Mouse (Mus musculus) embryo, embryonic 10 days (tissue): Measurements from ENCODE around the gene Psapl1.

ENCODE experiments used
- DNase-seq: peaks from one replicate; pipeline ENCODE4 v3.0.0-alpha.2; 2015; ENCODE audit warnings: low spot score

Gene Psapl1

GRCm38 (mm10) chr5:36203916-36204315, at the start of gene Psapl1:
Gene Psapl1, plus strand, starts transcription at chr5:36204021.
- no peak for DNase-seq

- peak; percentile 25 for DNase-seq
Measured at GRCm38 (mm10) chr5:36154879-36155485, 48.8 kb upstream of the Psapl1 start.

- no peak for DNase-seq
Measured at GRCm38 (mm10) chr5:36165424-36166302, 38.2 kb upstream of the Psapl1 start.

- no peak for DNase-seq
Measured at GRCm38 (mm10) chr5:36166346-36167013, 37.3 kb upstream of the Psapl1 start.

- no peak for DNase-seq
Measured at GRCm38 (mm10) chr5:36168963-36169650, 34.7 kb upstream of the Psapl1 start.

GRCm38 (mm10) chr5:36174569-36175115, 29.2 kb upstream of the Psapl1 start:
- DNase-seq, result peak; percentile 48

- DNase-seq, result no peak
Measured at GRCm38 (mm10) chr5:36176409-36176808, 27.4 kb upstream of the Psapl1 start.

- DNase-seq, result no peak
Measured at GRCm38 (mm10) chr5:36176873-36177272, 26.9 kb upstream of the Psapl1 start.

- DNase-seq, result no peak
Measured at GRCm38 (mm10) chr5:36178215-36178614, 25.6 kb upstream of the Psapl1 start.

GRCm38 (mm10) chr5:36178785-36179184, 25.0 kb upstream of the Psapl1 start:
- DNase-seq, result no peak

GRCm38 (mm10) chr5:36179708-36180107, 24.1 kb upstream of the Psapl1 start:
- no peak for DNase-seq

GRCm38 (mm10) chr5:36182326-36182725, 21.5 kb upstream of the Psapl1 start:
- DNase-seq, result no peak

- no peak for DNase-seq
Measured at GRCm38 (mm10) chr5:36186294-36187053, 17.3 kb upstream of the Psapl1 start.

GRCm38 (mm10) chr5:36188310-36188709, 15.5 kb upstream of the Psapl1 start:
- no peak for DNase-seq

- no peak for DNase-seq
Measured at GRCm38 (mm10) chr5:36191285-36191684, 12.5 kb upstream of the Psapl1 start.

- DNase-seq, result no peak
Measured at GRCm38 (mm10) chr5:36191876-36192275, 11.9 kb upstream of the Psapl1 start.

GRCm38 (mm10) chr5:36192677-36193076, 11.1 kb upstream of the Psapl1 start:
- DNase-seq, result no peak

GRCm38 (mm10) chr5:36194631-36195030, 9.2 kb upstream of the Psapl1 start:
- no peak for DNase-seq

- no peak for DNase-seq
Measured at GRCm38 (mm10) chr5:36195436-36195835, 8.4 kb upstream of the Psapl1 start.

GRCm38 (mm10) chr5:36199519-36199918, 4.3 kb upstream of the Psapl1 start:
- DNase-seq, result no peak

- DNase-seq, result no peak
Measured at GRCm38 (mm10) chr5:36202781-36203180, 1.0 kb upstream of the Psapl1 start.
